Mouse (Mus musculus): ENCODE results near the gene Samm50. TPM values are rescaled to one million over a fixed set of nuclear protein-coding genes. Genes with fewer than 3 reads are reported as not detected.

Samm50 gene
- polyA plus RNA-seq, 1 experiment from 2014 or later, result 79.9 TPM

GRCm38 (mm10) chr15:84223423-84223822 is 31.4 kb downstream of the Samm50 start:
- DNase-seq (ENCODE audit: low spot score) (peak; percentile 48), ATAC-seq (ENCODE audit: insufficient number of reproducible peaks, low FRiP score, low TSS enrichment, low read depth) (no peak)
- H3K36me3 ChIP-seq (ENCODE audit: control insufficient read depth, insufficient read depth, low read length), result no peaks in the 10 kb centered on the region
- H3K4me3 ChIP-seq (ENCODE audit: low read depth, low read length), result no peak overlapping the region
- 23% methylated on average over 6 of the region's 6 CpGs for WGBS
- H3K9ac ChIP-seq (ENCODE audit: low read length), result 0 out of 2 replicates have a peak overlapping the region, but pooled peaks have one; percentile 12
- no peak overlapping the region for H3K27ac ChIP-seq (replicated peaks; ENCODE audit: low read depth, low read length)
- peaks cover 25% of the 10 kb centered on the region for H3K4me1 ChIP-seq (ENCODE audit: control insufficient read depth, insufficient read depth, low read length)
- no peak overlapping the region for H3K4me2 ChIP-seq (ENCODE audit: low read depth, severe bottlenecking)
- H3K27me3 ChIP-seq (ENCODE audit: control insufficient read depth, insufficient read depth, low read length), result no peaks in the 10 kb centered on the region
- H3K9me3 ChIP-seq (ENCODE audit: control insufficient read depth, low read length), result no peaks in the 10 kb centered on the region

DNA sequence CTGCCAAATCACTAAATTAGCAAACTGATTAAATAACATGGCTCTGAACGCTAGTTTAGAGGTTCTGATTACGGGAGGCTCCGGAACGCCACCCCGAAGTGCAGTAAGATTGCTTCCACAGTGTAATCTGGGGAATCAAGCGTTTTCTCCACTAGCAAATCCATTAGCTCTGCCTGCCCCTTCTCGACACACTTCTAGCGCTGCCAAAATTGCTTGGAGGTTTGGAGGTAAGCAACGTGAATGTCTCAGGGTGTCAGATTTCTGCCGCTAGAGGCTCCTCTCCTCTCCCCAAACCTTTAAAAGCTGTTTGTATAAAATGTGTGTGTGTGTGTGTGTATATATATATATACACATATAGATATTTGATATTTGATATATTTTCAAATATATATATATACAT is 32.7 kb downstream of the Samm50 start:
- ATAC-seq (ENCODE audit: insufficient number of reproducible peaks, low FRiP score, low TSS enrichment, low read depth), result no peak
- 45% methylated on average over 10 of the region's 10 CpGs for WGBS
- no peak overlapping the region for H3K4me2 ChIP-seq (ENCODE audit: low read depth, severe bottlenecking)
- H3K27me3 ChIP-seq (ENCODE audit: control insufficient read depth, insufficient read depth, low read length), result no peaks in the 10 kb centered on the region
- peaks cover 12% of the 10 kb centered on the region; the same call in 1 of the 2 replicates for H3K4me1 ChIP-seq (ENCODE audit: control insufficient read depth, insufficient read depth, low read length)
- DNase-seq (ENCODE audit: low spot score), result peak; percentile 30
- no peaks in the 10 kb centered on the region for H3K36me3 ChIP-seq (ENCODE audit: control insufficient read depth, insufficient read depth, low read length)
- H3K27ac ChIP-seq (replicated peaks; ENCODE audit: low read depth, low read length), result no peak overlapping the region
- H3K4me3 ChIP-seq (ENCODE audit: low read depth, low read length), result no peak overlapping the region
- no peak overlapping the region for H3K9ac ChIP-seq (ENCODE audit: low read length)
- H3K9me3 ChIP-seq (ENCODE audit: control insufficient read depth, low read length), result no peaks in the 10 kb centered on the region

GRCm38 (mm10) chr15:84226918-84227317 is 34.9 kb downstream of the Samm50 start:
- WGBS, result 84% methylated on average over 15 of the region's 15 CpGs
- DNase-seq (ENCODE audit: low spot score) (no peak), ATAC-seq (ENCODE audit: insufficient number of reproducible peaks, low FRiP score, low TSS enrichment, low read depth) (no peak)
- Histone ChIP-seq H3K4me3 (ENCODE audit: low read depth, low read length) (no peak overlapping the region), H3K36me3 (ENCODE audit: control insufficient read depth, insufficient read depth, low read length) (no peaks in the 10 kb centered on the region), H3K9ac (ENCODE audit: low read length) (no peak overlapping the region), H3K27ac (replicated peaks; ENCODE audit: low read depth, low read length) (no peak overlapping the region), H3K27me3 (ENCODE audit: control insufficient read depth, insufficient read depth, low read length) (no peaks in the 10 kb centered on the region), H3K9me3 (ENCODE audit: control insufficient read depth, low read length) (no peaks in the 10 kb centered on the region), H3K4me1 (ENCODE audit: control insufficient read depth, insufficient read depth, low read length) (peaks cover 23% of the 10 kb centered on the region), H3K4me2 (ENCODE audit: low read depth, severe bottlenecking) (no peak overlapping the region)

- Histone ChIP-seq H3K4me3 (ENCODE audit: low read depth, low read length) (no peak overlapping the region), H3K4me2 (ENCODE audit: low read depth, severe bottlenecking) (peak overlapping the region; percentile 62), H3K27ac (replicated peaks; ENCODE audit: low read depth, low read length) (no peak overlapping the region), H3K27me3 (ENCODE audit: control insufficient read depth, insufficient read depth, low read length) (no peaks in the 10 kb centered on the region), H3K4me1 (ENCODE audit: control insufficient read depth, insufficient read depth, low read length) (peaks cover 19% of the 10 kb centered on the region), H3K9me3 (ENCODE audit: control insufficient read depth, low read length) (no peaks in the 10 kb centered on the region), H3K36me3 (ENCODE audit: control insufficient read depth, insufficient read depth, low read length) (no peaks in the 10 kb centered on the region), H3K9ac (ENCODE audit: low read length) (no peak overlapping the region; the same call in 1 of the 2 replicates)
- WGBS, result 16% methylated on average over 5 of the region's 5 CpGs
- DNase-seq (ENCODE audit: low spot score) (no peak), ATAC-seq (ENCODE audit: insufficient number of reproducible peaks, low FRiP score, low TSS enrichment, low read depth) (no peak)
Measured at GRCm38 (mm10) chr15:84230661-84231060, 38.6 kb downstream of the Samm50 start.

GRCm38 (mm10) chr15:84231113-84231712 is 39.2 kb downstream of the Samm50 start:
- DNase-seq (ENCODE audit: low spot score) (peak; percentile 42), ATAC-seq (ENCODE audit: insufficient number of reproducible peaks, low FRiP score, low TSS enrichment, low read depth) (no peak)
- Histone ChIP-seq H3K27ac (replicated peaks; ENCODE audit: low read depth, low read length) (no peak overlapping the region), H3K4me2 (ENCODE audit: low read depth, severe bottlenecking) (peak overlapping the region; percentile 62), H3K36me3 (ENCODE audit: control insufficient read depth, insufficient read depth, low read length) (no peaks in the 10 kb centered on the region), H3K4me3 (ENCODE audit: low read depth, low read length) (peak overlapping the region; percentile 52), H3K27me3 (ENCODE audit: control insufficient read depth, insufficient read depth, low read length) (no peaks in the 10 kb centered on the region), H3K4me1 (ENCODE audit: control insufficient read depth, insufficient read depth, low read length) (peaks cover 19% of the 10 kb centered on the region), H3K9ac (ENCODE audit: low read length) (peak overlapping the region; percentile 17), H3K9me3 (ENCODE audit: control insufficient read depth, low read length) (no peaks in the 10 kb centered on the region)
- WGBS, result 5% methylated on average over 16 of the region's 16 CpGs

DNA sequence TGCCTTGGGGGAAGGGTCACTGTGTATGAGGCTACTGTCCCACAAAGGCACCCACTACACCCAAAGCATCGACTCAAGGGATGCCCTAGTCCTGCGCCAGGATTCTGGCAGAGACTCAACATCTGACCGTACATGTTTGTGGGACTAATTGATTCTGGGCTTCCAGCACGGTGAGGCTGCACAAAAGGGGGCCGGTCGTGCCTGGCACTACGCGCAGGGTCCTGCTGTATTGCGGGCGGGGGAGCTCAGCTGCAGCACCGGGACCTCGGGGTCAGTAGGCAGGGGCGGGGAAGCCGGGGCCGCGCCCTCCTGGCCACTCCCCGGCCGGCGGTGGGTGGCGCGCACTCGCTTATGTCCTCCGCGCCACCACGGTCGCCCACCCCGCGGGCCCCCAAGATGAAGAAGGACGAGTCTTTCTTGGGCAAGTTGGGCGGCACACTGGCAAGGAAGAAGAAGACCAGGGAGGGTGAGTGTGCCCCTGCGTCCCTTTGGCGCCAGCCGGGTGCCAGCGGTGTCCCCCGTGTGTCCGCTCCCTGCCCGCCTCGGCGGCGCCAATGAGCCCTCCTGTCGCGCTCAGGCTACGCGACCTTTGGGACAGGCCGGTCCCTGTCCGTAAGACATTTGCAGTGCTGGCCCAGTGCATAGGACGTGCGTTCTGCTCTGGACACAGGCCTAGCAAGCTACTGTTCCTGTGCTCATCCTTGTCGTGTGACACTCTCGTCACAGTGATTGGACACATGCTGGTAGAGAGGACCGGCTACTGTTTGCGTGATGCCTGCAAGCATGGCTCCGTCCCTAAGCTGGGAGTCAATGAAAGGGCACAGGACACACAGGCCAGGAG is 39.9 kb downstream of the Samm50 start, which contains the start of gene Parvb:
TSS of gene Parvb (plus strand) at position 323 of the 841 bp plus-strand sequence.
- WGBS, result under 1% methylated on average over 53 of the region's 53 CpGs

DNA sequence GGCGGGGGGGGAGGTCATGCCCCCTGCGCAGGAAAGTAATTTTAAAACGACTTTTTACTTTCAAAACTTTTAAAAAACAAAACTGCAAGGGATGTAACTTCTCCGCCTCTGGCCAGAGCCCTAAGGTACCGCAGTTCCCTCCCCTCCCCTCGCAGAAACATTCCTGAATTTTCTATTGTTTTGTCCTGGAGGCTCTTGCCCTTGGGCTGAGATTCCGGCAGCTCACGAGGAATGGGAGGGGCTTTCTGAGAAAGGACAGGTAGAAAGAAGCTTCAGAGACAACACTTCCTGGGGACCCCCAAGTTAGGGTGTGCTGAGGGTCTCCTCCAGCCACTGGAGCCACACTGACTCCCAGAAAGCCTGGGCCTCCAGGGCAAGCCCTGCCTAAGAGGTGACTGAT is 40.6 kb downstream of the Samm50 start:
- H3K9me3 ChIP-seq (ENCODE audit: control insufficient read depth, low read length), result no peaks in the 10 kb centered on the region
- no peaks in the 10 kb centered on the region for H3K27me3 ChIP-seq (ENCODE audit: control insufficient read depth, insufficient read depth, low read length)
- peak overlapping the region; percentile 52 for H3K4me3 ChIP-seq (ENCODE audit: low read depth, low read length)
- H3K9ac ChIP-seq (ENCODE audit: low read length), result no peak overlapping the region
- H3K27ac ChIP-seq (replicated peaks; ENCODE audit: low read depth, low read length), result no peak overlapping the region
- no peak for DNase-seq (ENCODE audit: low spot score)
- no peaks in the 10 kb centered on the region for H3K36me3 ChIP-seq (ENCODE audit: control insufficient read depth, insufficient read depth, low read length)
- H3K4me2 ChIP-seq (ENCODE audit: low read depth, severe bottlenecking), result peak overlapping the region; percentile 62
- peaks cover 19% of the 10 kb centered on the region for H3K4me1 ChIP-seq (ENCODE audit: control insufficient read depth, insufficient read depth, low read length)
- no peak for ATAC-seq (ENCODE audit: insufficient number of reproducible peaks, low FRiP score, low TSS enrichment, low read depth)
- whole genome bisulfite sequencing, result 3% methylated on average over 8 of the region's 8 CpGs

More for the DNA sequence above, 39.9 kb downstream of the Samm50 start, which contains the start of gene Parvb:
- peak within 1 kb of the TSS; percentile 52 for H3K4me3 ChIP-seq (ENCODE audit: low read depth, low read length)
- peak; percentile 73 for ATAC-seq (ENCODE audit: insufficient number of reproducible peaks, low FRiP score, low TSS enrichment, low read depth)
- no peaks in the 10 kb centered on the region for H3K36me3 ChIP-seq (ENCODE audit: control insufficient read depth, insufficient read depth, low read length)
- H3K9ac ChIP-seq (ENCODE audit: low read length), result peak within 1 kb of the TSS; percentile 17
- no peaks in the 10 kb centered on the region for H3K27me3 ChIP-seq (ENCODE audit: control insufficient read depth, insufficient read depth, low read length)
- peaks cover 19% of the 10 kb centered on the region for H3K4me1 ChIP-seq (ENCODE audit: control insufficient read depth, insufficient read depth, low read length)
- H3K4me2 ChIP-seq (ENCODE audit: low read depth, severe bottlenecking), result peak within 1 kb of the TSS; percentile 62
- H3K27ac ChIP-seq (replicated peaks; ENCODE audit: low read depth, low read length), result no peak within 1 kb of the TSS
- peak; percentile 74 for DNase-seq (ENCODE audit: low spot score)
- H3K9me3 ChIP-seq (ENCODE audit: control insufficient read depth, low read length), result no peaks in the 10 kb centered on the region

DNA sequence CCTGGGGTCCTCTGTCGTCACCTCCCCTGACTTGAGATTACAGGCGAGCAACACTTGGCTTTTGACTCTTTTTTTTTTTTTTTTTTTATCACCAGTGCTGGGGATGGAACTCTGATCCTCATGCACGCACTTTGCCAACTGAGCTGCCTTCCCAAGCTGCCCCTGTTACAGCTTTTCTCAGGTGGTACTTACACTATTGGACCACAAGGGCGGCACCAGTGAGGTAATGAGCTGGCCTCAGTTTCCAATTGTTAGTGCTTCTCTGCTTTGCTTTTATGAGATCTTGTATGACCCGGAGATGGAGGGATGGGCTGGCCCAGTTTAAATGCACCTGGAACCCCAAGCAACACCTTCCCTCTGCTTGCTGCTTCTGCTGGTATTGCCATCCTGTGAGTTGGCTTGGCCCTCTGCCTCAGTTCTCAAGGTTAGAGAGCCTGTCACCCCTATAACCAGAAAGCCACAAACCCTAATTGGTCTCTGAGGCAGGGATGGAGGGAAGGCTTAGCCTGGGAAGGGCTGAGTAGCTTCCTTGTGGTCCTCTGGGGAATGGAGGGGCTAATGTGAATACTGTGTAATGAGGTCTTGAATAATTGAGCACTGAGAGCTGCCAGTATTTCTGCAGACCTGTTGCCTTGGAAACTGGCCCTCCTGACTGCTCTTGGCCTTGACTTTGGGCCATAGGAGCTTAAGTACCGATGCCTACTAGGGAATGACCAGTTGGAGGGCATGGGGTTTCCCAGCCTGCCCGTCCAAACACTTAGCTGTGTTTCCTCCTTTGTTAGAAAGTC is 42.9 kb downstream of the Samm50 start:
- Histone ChIP-seq H3K4me1 (ENCODE audit: control insufficient read depth, insufficient read depth, low read length) (peaks cover 34% of the 10 kb centered on the region), H3K27ac (replicated peaks; ENCODE audit: low read depth, low read length) (no peak overlapping the region)
- no peak for ATAC-seq (ENCODE audit: insufficient number of reproducible peaks, low FRiP score, low TSS enrichment, low read depth)

More for the DNA sequence above, 42.9 kb downstream of the Samm50 start:
- 85% methylated on average over 7 of the region's 7 CpGs for whole genome bisulfite sequencing
- no peaks in the 10 kb centered on the region for H3K36me3 ChIP-seq (ENCODE audit: control insufficient read depth, insufficient read depth, low read length)
- H3K4me2 ChIP-seq (ENCODE audit: low read depth, severe bottlenecking), result no peak overlapping the region
- no peak overlapping the region for H3K4me3 ChIP-seq (ENCODE audit: low read depth, low read length)
- no peaks in the 10 kb centered on the region for H3K9me3 ChIP-seq (ENCODE audit: control insufficient read depth, low read length)
- DNase-seq (ENCODE audit: low spot score), result no peak
- no peaks in the 10 kb centered on the region for H3K27me3 ChIP-seq (ENCODE audit: control insufficient read depth, insufficient read depth, low read length)
- no peak overlapping the region for H3K9ac ChIP-seq (ENCODE audit: low read length)

Measured in limb, embryonic 11.5 days (tissue).